Mouse (Mus musculus) heart, postnatal 0 days (tissue): ENCODE measurements at regions not wholly inside any gene's neighbourhood (a gene's known extent, or its start where the extent isn't known, plus 50 kb on each side); places are given as distances from the start of the nearest gene placed in this dataset.

ENCODE experiments used
- CTCF ChIP-seq: IDR thresholded peaks from 2 replicates; pipeline ENCODE4 v1.5.1; 2016; ENCODE audit warnings: antibody characterized with exemption, control low read depth, low read depth
- EP300 ChIP-seq: IDR thresholded peaks from 2 replicates; pipeline ENCODE4 v1.6.1; 2016; ENCODE audit warnings: antibody characterized with exemption, low read depth

DNA sequence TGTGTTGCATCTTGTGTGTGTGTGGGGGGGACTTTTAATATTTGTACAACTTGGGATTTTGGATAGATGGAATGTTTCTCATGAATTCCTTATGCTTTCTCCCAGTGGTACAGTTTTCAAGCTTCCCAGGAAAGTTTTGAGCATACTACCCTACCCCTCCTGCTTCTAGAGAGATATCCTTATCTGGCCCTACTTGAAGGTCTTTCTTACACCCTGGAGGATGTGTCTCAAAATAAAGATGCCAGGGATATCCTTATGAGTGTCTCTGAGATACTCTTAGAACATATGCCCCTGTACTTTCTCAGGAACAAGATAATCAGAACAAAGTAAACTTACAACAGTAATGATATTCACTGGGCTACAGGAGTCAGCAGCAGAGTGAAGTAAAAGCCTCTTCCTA, 261.3 kb downstream of the Epha7 start:
- TF ChIP-seq CTCF (no peak), EP300 (no peak)
